Mouse (Mus musculus) inflammation-experienced regulatory T-cells (primary cell): Measurements from ENCODE around the gene Adat3. TPM values are rescaled to one million over a fixed set of nuclear protein-coding genes. Genes with fewer than 3 reads are reported as not detected.

Experiments
- polyA plus RNA-seq, 2 experiments: library from polyadenylated mRNA; unstranded; fragments of 100-300 nt; shearing (Covaris generic); gene quantifications; one replicate each; pipeline ENCODE4 v1.2.1; 2017

Gene Adat3
- polyA plus RNA-seq = 1 to 10 TPM; 5.9 to 9.2 TPM

GRCm38 (mm10) chr10:80602698-80603325 lies at the start of gene Adat3, which contains the start of gene Scamp4:
Adat3 (plus strand) TSS chr10:80602880.
Scamp4 (plus strand) TSS chr10:80602872.

GRCm38 (mm10) chr10:80561116-80561944 lies 41.4 kb upstream of the Adat3 start, which contains the start of gene Rexo1:
Rexo1 (minus strand) TSS chr10:80561560.

GRCm38 (mm10) chr10:80577195-80578130 lies 25.2 kb upstream of the Adat3 start, which contains the start of gene Klf16:
Klf16 (minus strand) TSS chr10:80577321.

GRCm38 (mm10) chr10:80589879-80590854 lies 12.5 kb upstream of the Adat3 start, which contains the start of gene Abhd17a:
Abhd17a (minus strand) TSS chr10:80590341.

GRCm38 (mm10) chr10:80605721-80606120 lies 3.0 kb downstream of the Adat3 start, which contains the start of gene Gm49322:
Gm49322 (plus strand) TSS chr10:80606021.

GRCm38 (mm10) chr10:80622661-80623456 lies 20.2 kb downstream of the Adat3 start, which contains the start of gene Csnk1g2:
Csnk1g2 (plus strand) TSS chr10:80622838.

GRCm38 (mm10) chr10:80656863-80657623 lies 54.4 kb downstream of the Adat3 start, which contains the start of gene Btbd2:
Btbd2 (minus strand) TSS chr10:80657071.

Other genes with a start within 250 kb of the Adat3 start
- not detected for gene Plk5, start 246.4 kb upstream of the Adat3 start, polyA plus RNA-seq
- gene Mex3d, start 215.2 kb upstream of the Adat3 start, polyA plus RNA-seq = 1 to 10 TPM; 6.6 to 7.5 TPM
- 100 to 1,000 TPM; 174 to 191 TPM for gene Mbd3, start 203.3 kb upstream of the Adat3 start, polyA plus RNA-seq
- 100 to 1,000 TPM; 185 to 241 TPM for gene Uqcr11, start 196.1 kb upstream of the Adat3 start, polyA plus RNA-seq
- 100 to 1,000 TPM; 105 to 121 TPM for gene Tcf3, start 169.2 kb upstream of the Adat3 start, polyA plus RNA-seq
- gene Onecut3, start 108.0 kb upstream of the Adat3 start, polyA plus RNA-seq = under 1 TPM; 0.05 to 0.23 TPM
- gene Atp8b3, start 63.8 kb upstream of the Adat3 start, polyA plus RNA-seq = under 1 TPM; 0.06 to 0.73 TPM
- gene Rexo1, start 41.3 kb upstream of the Adat3 start, polyA plus RNA-seq = 10 to 100 TPM; 49.1 to 59.0 TPM
- 10 to 100 TPM in 1 of 2 experiments, 1 to 10 TPM in 1; 9.0 to 14.4 TPM for gene Klf16, start 25.6 kb upstream of the Adat3 start, polyA plus RNA-seq
- gene Abhd17a, start 12.5 kb upstream of the Adat3 start, polyA plus RNA-seq = 100 to 1,000 TPM; 142 to 155 TPM
- gene Scamp4, start within 50 bp of the Adat3 start, polyA plus RNA-seq = 100 to 1,000 TPM; 108 to 122 TPM
- gene Gm49322, start 3.1 kb downstream of the Adat3 start, polyA plus RNA-seq = 10 to 100 TPM in 1 of 2 experiments, 1 to 10 TPM in 1; 7.1 to 12.4 TPM
- gene Csnk1g2, start 20.0 kb downstream of the Adat3 start, polyA plus RNA-seq = 100 to 1,000 TPM; 291 to 363 TPM
- gene Btbd2, start 54.2 kb downstream of the Adat3 start, polyA plus RNA-seq = 10 to 100 TPM; 31.9 to 36.5 TPM
- gene Mknk2, start 75.2 kb downstream of the Adat3 start, polyA plus RNA-seq = 100 to 1,000 TPM; 166 to 167 TPM
- gene Mob3a, start 99.1 kb downstream of the Adat3 start, polyA plus RNA-seq = 100 to 1,000 TPM; 283 to 285 TPM
- gene Izumo4, start 99.3 kb downstream of the Adat3 start, polyA plus RNA-seq = 100 to 1,000 TPM; 131 to 176 TPM
- 10 to 100 TPM; 72.7 to 75.1 TPM for gene Ap3d1, start 139.4 kb downstream of the Adat3 start, polyA plus RNA-seq
- gene Dot1l, start 152.3 kb downstream of the Adat3 start, polyA plus RNA-seq = 10 to 100 TPM; 14.5 to 16.0 TPM
- 10 to 100 TPM; 70.1 to 83.3 TPM for gene Sf3a2, start 195.3 kb downstream of the Adat3 start, polyA plus RNA-seq
- 100 to 1,000 TPM; 257 to 326 TPM for gene Plekhj1, start 195.7 kb downstream of the Adat3 start, polyA plus RNA-seq
- gene Amh, start 202.4 kb downstream of the Adat3 start, polyA plus RNA-seq = under 1 TPM in 1 of 2 experiments, not detected in 1; 0.33 TPM
- gene Jsrp1, start 210.6 kb downstream of the Adat3 start, polyA plus RNA-seq = 1 to 10 TPM in 1 of 2 experiments, not detected in 1; 1.4 TPM
- 1,000 to 10,000 TPM; 1,795 to 1,959 TPM for gene Oaz1, start 223.8 kb downstream of the Adat3 start, polyA plus RNA-seq
- under 1 TPM; 0.14 to 0.66 TPM for gene Lingo3, start 241.2 kb downstream of the Adat3 start, polyA plus RNA-seq